Mouse (Mus musculus) kidney, embryonic 14.5 days (tissue): ENCODE results near the gene Lrrc75a. TPM values are rescaled to one million over a fixed set of nuclear protein-coding genes. Genes with fewer than 3 reads are reported as not detected.

Source experiments
- ATAC-seq: fragments of 200-750 bp; cut with Nextera tagmentation; 2 replicates; pipeline ENCODE4 v1.8.0; 2017; ENCODE audit warnings: moderate number of reproducible peaks, mild to moderate bottlenecking, moderate TSS enrichment, moderate library complexity; ENCODE audit not compliant: low FRiP score, low TSS enrichment
- H3K27ac ChIP-seq: fragments of 300-500 bp; sonication (generic); 2 replicates; pipeline ENCODE4 v1.5.1; 2014; ENCODE audit warnings: low read depth, mild to moderate bottlenecking, low read length, moderate library complexity, mixed read lengths
- H3K27me3 ChIP-seq: fragments of 300-500 bp; sonication (generic); 2 replicates; pipeline ENCODE4 v1.6.1; 2014; ENCODE audit warnings: mild to moderate bottlenecking, low read length; ENCODE audit not compliant: control insufficient read depth, insufficient read depth
- H3K36me3 ChIP-seq: fragments of 300-500 bp; sonication (generic); 2 replicates; pipeline ENCODE4 v1.6.1; 2014; ENCODE audit warnings: low read length, mixed read lengths; ENCODE audit not compliant: control insufficient read depth, insufficient read depth
- H3K4me1 ChIP-seq: fragments of 300-500 bp; sonication (generic); 2 replicates; pipeline ENCODE4 v1.6.1; 2014; ENCODE audit warnings: low read length, mixed read lengths; ENCODE audit not compliant: control insufficient read depth, insufficient read depth
- H3K4me2 ChIP-seq: fragments of 300-500 bp; sonication (generic); replicated peaks from 2 replicates; pipeline ENCODE4 v1.6.1; 2014; ENCODE audit warnings: low read depth, mild to moderate bottlenecking, low read length
- H3K4me3 ChIP-seq: fragments of 300-500 bp; sonication (generic); 2 replicates; pipeline ENCODE4 v1.5.1; 2014; ENCODE audit warnings: mild to moderate bottlenecking, low read length
- H3K9ac ChIP-seq: fragments of 300-500 bp; sonication (generic); 2 replicates; pipeline ENCODE4 v1.6.1; 2014; ENCODE audit warnings: low read depth, mild to moderate bottlenecking, low read length, moderate library complexity
- H3K9me3 ChIP-seq: fragments of 300-500 bp; sonication (generic); 2 replicates; pipeline ENCODE4 v1.6.1; 2016; ENCODE audit warnings: low read length; ENCODE audit not compliant: control insufficient read depth
- WGBS: fragments of 180-500 bp; shearing (Covaris S2); extraction: QIAGEN DNeasy Blood & Tissue Kit; methylation state at CpG from one replicate; pipeline ENCODE4 v1.1.7; 2014; 5-methylcytosine and 5-hydroxymethylcytosine counted together
- polyA plus RNA-seq: library from polyadenylated mRNA; unstranded; fragments of >200 nt; fragmentation: Nextera tagmentation; extraction: Ambion mirVana; gene quantifications from 2 replicates; pipeline ENCODE4 v1.2.1, GENCODE M21; 2014

Lrrc75a gene
- polyA plus RNA-seq, 1 experiment from 2014 or later, result 18.7 TPM

DNA sequence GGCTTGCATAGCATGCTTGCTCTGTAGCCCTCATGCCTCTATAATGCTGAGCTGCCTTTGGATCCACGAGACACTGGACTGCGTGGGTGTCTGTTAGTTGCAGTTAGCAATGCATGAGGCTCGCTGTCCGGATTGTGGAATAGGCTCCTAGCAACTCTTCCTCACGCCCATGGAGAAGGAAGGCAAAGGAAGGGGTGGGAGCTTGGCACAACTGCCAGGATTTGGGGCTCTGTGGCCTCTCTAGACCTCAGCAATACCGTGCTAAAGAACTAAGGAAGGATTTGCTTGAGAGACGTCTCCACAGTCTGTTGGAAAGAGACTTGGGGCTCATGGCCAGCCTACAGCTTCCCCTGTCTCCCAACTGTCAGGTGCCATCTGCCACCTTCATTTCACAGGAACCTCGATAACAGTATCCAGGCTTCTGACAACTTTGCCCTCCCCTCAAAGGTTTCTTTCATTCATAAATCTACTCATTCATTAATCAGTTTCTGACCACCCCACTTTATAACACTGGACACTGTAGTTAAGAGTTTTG is 33.4 kb downstream of the Lrrc75a start:
- Histone ChIP-seq H3K27me3 (no peaks in the 10 kb centered on the region), H3K9me3 (no peaks in the 10 kb centered on the region), H3K9ac (no peak overlapping the region), H3K4me2 (no peak overlapping the region), H3K27ac (no peak overlapping the region), H3K4me3 (no peak overlapping the region), H3K4me1 (no peaks in the 10 kb centered on the region), H3K36me3 (peaks cover 28% of the 10 kb centered on the region)
- 85% methylated on average over 8 of the region's 8 CpGs for WGBS
- ATAC-seq, result no peak

DNA sequence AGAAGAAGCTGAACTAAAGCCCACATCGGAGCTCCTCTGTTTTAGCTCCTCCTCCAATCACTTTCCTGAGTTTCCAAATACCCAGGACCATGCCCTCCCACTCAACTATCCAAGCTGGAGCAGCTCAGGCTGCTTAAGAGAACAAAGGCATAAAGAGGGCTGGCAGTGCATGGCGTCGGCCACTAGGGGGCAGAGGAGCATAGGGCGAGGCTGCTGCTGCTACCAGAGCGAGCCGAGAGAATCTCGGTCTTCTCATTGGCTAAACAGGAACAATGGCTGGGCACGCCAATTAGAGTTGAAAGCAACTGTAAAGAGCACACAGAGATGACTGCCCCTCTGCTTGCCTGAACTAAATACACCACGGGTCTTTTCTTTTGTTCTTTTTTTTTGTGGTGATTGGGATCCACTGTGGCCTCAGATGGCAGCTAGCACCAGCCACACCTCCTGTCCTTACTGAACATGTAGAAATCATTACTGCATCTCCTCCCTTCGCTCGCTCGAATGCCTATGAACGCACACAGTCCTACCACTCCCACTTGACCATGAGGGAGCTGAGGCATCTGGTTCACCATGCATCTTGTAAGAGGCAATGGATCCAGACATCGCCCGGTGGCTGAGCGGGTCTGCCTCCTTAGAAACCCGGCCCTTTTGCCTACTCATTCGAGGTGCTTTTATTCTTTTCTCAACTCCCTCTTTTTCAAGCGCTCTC is 34.5 kb downstream of the Lrrc75a start:
- Histone ChIP-seq H3K27me3 (no peaks in the 10 kb centered on the region), H3K27ac (peak overlapping the region; percentile 66), H3K4me3 (peak overlapping the region; percentile 15; the same call in 1 of the 2 replicates), H3K9ac (peak overlapping the region; percentile 37), H3K4me1 (no peaks in the 10 kb centered on the region), H3K4me2 (peak overlapping the region; percentile 34), H3K36me3 (peaks cover 23% of the 10 kb centered on the region), H3K9me3 (no peaks in the 10 kb centered on the region)
- peak; percentile 95 for ATAC-seq
- 13% methylated on average over 19 of the region's 19 CpGs for WGBS

DNA sequence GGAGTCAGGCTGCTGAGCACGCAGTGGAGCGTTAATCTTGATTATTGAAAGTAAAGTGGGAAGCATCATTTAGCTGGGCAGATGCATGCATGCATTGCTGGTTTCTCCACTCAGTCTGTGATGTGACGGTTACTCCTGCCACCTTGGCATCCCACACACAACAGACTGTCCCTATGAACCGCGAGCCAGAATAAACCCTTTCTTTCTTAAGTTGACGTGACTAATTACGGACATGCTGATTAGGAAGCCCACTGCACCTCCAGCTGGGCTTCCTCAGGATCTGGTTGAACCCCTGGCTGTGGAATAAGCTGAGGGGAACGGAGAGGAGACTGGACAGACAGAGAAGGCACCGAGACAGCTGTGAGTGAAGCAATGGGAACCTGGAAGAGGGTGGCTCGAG is 35.7 kb downstream of the Lrrc75a start:
- Histone ChIP-seq H3K4me2 (no peak overlapping the region), H3K4me1 (no peaks in the 10 kb centered on the region), H3K9ac (no peak overlapping the region), H3K9me3 (no peaks in the 10 kb centered on the region), H3K36me3 (peaks cover 28% of the 10 kb centered on the region), H3K4me3 (no peak overlapping the region), H3K27ac (no peak overlapping the region), H3K27me3 (no peaks in the 10 kb centered on the region)
- ATAC-seq, result no peak
- 87% methylated on average over 10 of the region's 10 CpGs for WGBS

GRCm38 (mm10) chr11:62610304-62610703 is 38.0 kb downstream of the Lrrc75a start:
- Histone ChIP-seq H3K27me3 (no peaks in the 10 kb centered on the region), H3K4me1 (peaks cover 5% of the 10 kb centered on the region; the same call in 1 of the 2 replicates), H3K27ac (no peak overlapping the region), H3K36me3 (peaks cover 46% of the 10 kb centered on the region), H3K4me2 (no peak overlapping the region), H3K9me3 (no peaks in the 10 kb centered on the region), H3K9ac (no peak overlapping the region), H3K4me3 (no peak overlapping the region)
- 83% methylated on average over 6 of the region's 6 CpGs for whole genome bisulfite sequencing
- ATAC-seq, result no peak

- H3K36me3 ChIP-seq, result peaks cover 59% of the 10 kb centered on the region
- no peaks in the 10 kb centered on the region for H3K9me3 ChIP-seq
- no peak overlapping the region for H3K4me2 ChIP-seq
- peaks cover 17% of the 10 kb centered on the region for H3K4me1 ChIP-seq
- H3K9ac ChIP-seq, result no peak overlapping the region
- WGBS, result 79% methylated on average over 10 of the region's 10 CpGs
- H3K4me3 ChIP-seq, result no peak overlapping the region
- ATAC-seq, result no peak
- H3K27me3 ChIP-seq, result no peaks in the 10 kb centered on the region
- H3K27ac ChIP-seq, result no peak overlapping the region
Measured at GRCm38 (mm10) chr11:62608826-62609675, 39.3 kb downstream of the Lrrc75a start.

DNA sequence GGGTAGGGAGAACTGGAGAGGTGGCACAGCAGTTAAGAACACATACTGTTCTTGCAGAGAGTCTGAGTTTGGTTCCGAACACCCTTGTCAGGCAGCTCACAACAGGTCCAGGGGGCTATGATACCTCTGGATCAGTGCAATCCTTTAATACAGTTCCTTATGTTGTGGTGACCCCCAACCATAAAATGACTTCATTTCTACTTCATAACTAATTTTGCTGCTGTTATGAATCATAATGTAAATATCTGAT is 40.4 kb downstream of the Lrrc75a start:
- H3K36me3 ChIP-seq, result peaks cover 66% of the 10 kb centered on the region
- peaks cover 19% of the 10 kb centered on the region for H3K4me1 ChIP-seq
- H3K4me3 ChIP-seq, result no peak overlapping the region
- WGBS, result 86% methylated on average over 1 of the region's 1 CpGs
- H3K27me3 ChIP-seq, result no peaks in the 10 kb centered on the region
- H3K9ac ChIP-seq, result no peak overlapping the region
- H3K27ac ChIP-seq, result no peak overlapping the region
- ATAC-seq, result no peak
- no peaks in the 10 kb centered on the region for H3K9me3 ChIP-seq
- no peak overlapping the region for H3K4me2 ChIP-seq

DNA sequence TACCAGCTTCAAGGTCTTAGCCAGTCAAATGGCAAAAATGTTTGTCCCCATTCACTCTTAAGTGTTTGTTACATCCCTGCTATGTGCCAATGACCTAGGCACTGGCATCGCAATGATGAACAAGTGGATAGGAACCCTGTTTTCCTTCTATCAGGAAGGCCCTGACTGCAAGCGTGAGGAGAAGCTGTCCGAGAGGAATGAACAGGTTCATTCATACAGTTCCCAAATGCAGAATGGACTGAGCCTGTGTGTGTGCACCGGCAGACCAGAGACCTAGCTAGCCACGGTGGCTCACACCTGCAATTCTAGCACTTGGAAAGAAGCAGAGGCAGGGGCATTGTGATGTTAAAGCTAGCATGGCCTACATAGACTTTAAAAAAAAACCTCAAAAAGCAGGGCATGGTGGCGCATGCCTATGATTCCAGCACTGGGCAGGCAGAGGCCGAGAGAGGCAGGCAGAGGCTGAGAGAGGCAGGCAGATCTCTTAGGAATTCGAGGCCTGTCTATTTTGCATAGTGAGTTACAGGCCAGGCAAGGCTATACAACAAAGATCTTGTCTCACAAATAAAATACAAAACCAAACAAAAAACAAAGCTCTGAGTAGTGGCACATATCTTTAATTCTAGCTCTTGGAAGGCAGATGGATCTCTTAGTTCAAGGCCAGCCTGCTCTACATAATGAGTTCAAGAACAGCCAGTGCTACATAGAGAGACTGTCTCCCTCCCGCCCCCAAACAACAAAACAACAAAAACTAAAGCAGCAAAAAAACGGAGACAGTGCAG is 41.0 kb downstream of the Lrrc75a start:
- Histone ChIP-seq H3K9ac (no peak overlapping the region), H3K4me3 (no peak overlapping the region), H3K27me3 (no peaks in the 10 kb centered on the region), H3K4me2 (no peak overlapping the region), H3K27ac (no peak overlapping the region), H3K36me3 (peaks cover 66% of the 10 kb centered on the region), H3K9me3 (no peaks in the 10 kb centered on the region), H3K4me1 (peaks cover 19% of the 10 kb centered on the region)
- WGBS, result 68% methylated on average over 10 of the region's 10 CpGs
- ATAC-seq, result no peak

- Histone ChIP-seq H3K9me3 (no peaks in the 10 kb centered on the region), H3K4me2 (no peak overlapping the region), H3K9ac (no peak overlapping the region), H3K4me3 (no peak overlapping the region), H3K4me1 (peaks cover 19% of the 10 kb centered on the region), H3K36me3 (peaks cover 62% of the 10 kb centered on the region), H3K27ac (peak overlapping the region; percentile 47; the same call in 1 of the 2 replicates), H3K27me3 (no peaks in the 10 kb centered on the region)
- 59% methylated on average over 10 of the region's 10 CpGs for WGBS
- ATAC-seq, result no peak
Measured at GRCm38 (mm10) chr11:62606299-62607169, 41.8 kb downstream of the Lrrc75a start.
